Mouse (Mus musculus): Measurements from ENCODE around the gene Cul3. TPM values are rescaled to one million over a fixed set of nuclear protein-coding genes. Genes with fewer than 3 reads are reported as not detected.

The Cul3 gene
- polyA plus RNA-seq, 1 experiment from 2014 or later = 57.0 TPM

GRCm38 (mm10) chr1:80236126-80236525, 104.2 kb downstream of the Cul3 start:
- H3K36me3 ChIP-seq (ENCODE audit: control insufficient read depth, insufficient read depth, low read length) = no peaks in the 10 kb centered on the region
- H3K27ac ChIP-seq (ENCODE audit: low read length) = no peak overlapping the region
- H3K4me2 ChIP-seq (replicated peaks; ENCODE audit: low read depth, low read length) = no peak overlapping the region
- H3K27me3 ChIP-seq (ENCODE audit: control insufficient read depth, insufficient read depth, low read length) = no peaks in the 10 kb centered on the region
- no peaks in the 10 kb centered on the region for H3K4me1 ChIP-seq (ENCODE audit: control insufficient read depth, insufficient read depth, low read length)
- 9% methylated on average over 1 of the region's 1 CpGs for WGBS
- no peak overlapping the region for H3K4me3 ChIP-seq (ENCODE audit: low read depth, low read length)
- no peaks in the 10 kb centered on the region for H3K9me3 ChIP-seq (ENCODE audit: control insufficient read depth, low read depth, low read length)
- no peak for ATAC-seq (ENCODE audit: insufficient number of reproducible peaks, insufficient read depth, low FRiP score, low read depth)
- H3K9ac ChIP-seq (replicated peaks; ENCODE audit: low read depth, low read length) = no peak overlapping the region

- WGBS = 63% methylated on average over 1 of the region's 1 CpGs
- Histone ChIP-seq H3K4me1 (ENCODE audit: control insufficient read depth, insufficient read depth, low read length) (no peaks in the 10 kb centered on the region), H3K27me3 (ENCODE audit: control insufficient read depth, insufficient read depth, low read length) (no peaks in the 10 kb centered on the region), H3K27ac (ENCODE audit: low read length) (no peak overlapping the region), H3K36me3 (ENCODE audit: control insufficient read depth, insufficient read depth, low read length) (no peaks in the 10 kb centered on the region), H3K9ac (replicated peaks; ENCODE audit: low read depth, low read length) (no peak overlapping the region), H3K4me3 (ENCODE audit: low read depth, low read length) (no peak overlapping the region), H3K9me3 (ENCODE audit: control insufficient read depth, low read depth, low read length) (no peaks in the 10 kb centered on the region), H3K4me2 (replicated peaks; ENCODE audit: low read depth, low read length) (no peak overlapping the region)
- ATAC-seq (ENCODE audit: insufficient number of reproducible peaks, insufficient read depth, low FRiP score, low read depth) = no peak
Observed at GRCm38 (mm10) chr1:80230612-80231011, 109.7 kb downstream of the Cul3 start.

GRCm38 (mm10) chr1:80224839-80225412, 115.4 kb downstream of the Cul3 start:
- H3K4me1 ChIP-seq (ENCODE audit: control insufficient read depth, insufficient read depth, low read length) = 0 out of 2 replicates have a peak, but pooled peaks cover 7% of the 10 kb centered on the region
- no peaks in the 10 kb centered on the region for H3K36me3 ChIP-seq (ENCODE audit: control insufficient read depth, insufficient read depth, low read length)
- H3K4me3 ChIP-seq (ENCODE audit: low read depth, low read length) = no peak overlapping the region
- no peak overlapping the region; the same call in 1 of the 2 replicates for H3K27ac ChIP-seq (ENCODE audit: low read length)
- H3K9me3 ChIP-seq (ENCODE audit: control insufficient read depth, low read depth, low read length) = no peaks in the 10 kb centered on the region
- WGBS = 29% methylated on average over 3 of the region's 3 CpGs
- no peaks in the 10 kb centered on the region for H3K27me3 ChIP-seq (ENCODE audit: control insufficient read depth, insufficient read depth, low read length)
- H3K9ac ChIP-seq (replicated peaks; ENCODE audit: low read depth, low read length) = no peak overlapping the region
- no peak overlapping the region for H3K4me2 ChIP-seq (replicated peaks; ENCODE audit: low read depth, low read length)
- no peak for ATAC-seq (ENCODE audit: insufficient number of reproducible peaks, insufficient read depth, low FRiP score, low read depth)

- Histone ChIP-seq H3K4me1 (ENCODE audit: control insufficient read depth, insufficient read depth, low read length) (0 out of 2 replicates have a peak, but pooled peaks cover 11% of the 10 kb centered on the region), H3K36me3 (ENCODE audit: control insufficient read depth, insufficient read depth, low read length) (no peaks in the 10 kb centered on the region), H3K9ac (replicated peaks; ENCODE audit: low read depth, low read length) (no peak overlapping the region), H3K4me3 (ENCODE audit: low read depth, low read length) (no peak overlapping the region), H3K27me3 (ENCODE audit: control insufficient read depth, insufficient read depth, low read length) (no peaks in the 10 kb centered on the region), H3K27ac (ENCODE audit: low read length) (no peak overlapping the region), H3K4me2 (replicated peaks; ENCODE audit: low read depth, low read length) (no peak overlapping the region), H3K9me3 (ENCODE audit: control insufficient read depth, low read depth, low read length) (no peaks in the 10 kb centered on the region)
- 61% methylated on average over 4 of the region's 4 CpGs for WGBS
- no peak for ATAC-seq (ENCODE audit: insufficient number of reproducible peaks, insufficient read depth, low FRiP score, low read depth)
Observed at GRCm38 (mm10) chr1:80221151-80221550, 119.1 kb downstream of the Cul3 start.

GRCm38 (mm10) chr1:80218268-80218667, 122.0 kb downstream of the Cul3 start, which contains the start of gene Fam124b:
Gene Fam124b (minus strand): TSS chr1:80218473.
- 0 out of 2 replicates have a peak, but pooled peaks have one; percentile 20 for ATAC-seq (ENCODE audit: insufficient number of reproducible peaks, insufficient read depth, low FRiP score, low read depth)
- H3K27ac ChIP-seq (ENCODE audit: low read length) = no peak within 1 kb of the TSS
- whole genome bisulfite sequencing = 70% methylated on average over 6 of the region's 6 CpGs

More at GRCm38 (mm10) chr1:80218268-80218667, 122.0 kb downstream of the Cul3 start, which contains the start of gene Fam124b:
- H3K36me3 ChIP-seq (ENCODE audit: control insufficient read depth, insufficient read depth, low read length) = no peaks in the 10 kb centered on the region
- no peaks in the 10 kb centered on the region for H3K9me3 ChIP-seq (ENCODE audit: control insufficient read depth, low read depth, low read length)
- no peak within 1 kb of the TSS for H3K4me2 ChIP-seq (replicated peaks; ENCODE audit: low read depth, low read length)
- no peak within 1 kb of the TSS for H3K9ac ChIP-seq (replicated peaks; ENCODE audit: low read depth, low read length)
- no peak within 1 kb of the TSS for H3K4me3 ChIP-seq (ENCODE audit: low read depth, low read length)
- no peaks in the 10 kb centered on the region for H3K27me3 ChIP-seq (ENCODE audit: control insufficient read depth, insufficient read depth, low read length)
- 0 out of 2 replicates have a peak, but pooled peaks cover 4% of the 10 kb centered on the region for H3K4me1 ChIP-seq (ENCODE audit: control insufficient read depth, insufficient read depth, low read length)

Other genes with a start within 250 kb of the Cul3 start
- 1.1 and 1.7 TPM in 2 replicates for gene Fam124b, start 122.0 kb downstream of the Cul3 start, polyA plus RNA-seq (2014; fragmentation: Nextera tagmentation; extraction: Ambion mirVana)
- gene Gm45261, start 121.0 kb upstream of the Cul3 start, polyA plus RNA-seq (2014; fragmentation: Nextera tagmentation; extraction: Ambion mirVana) = not detected in 2 replicates

Measured in stomach, embryonic 14.5 days (tissue).